Mouse (Mus musculus) E14TG2a.4 (cell line): Measurements from ENCODE around the gene Cdc42se1.

Experiments
- H3K27me3 ChIP-seq: 2 replicates; pipeline ENCODE4 v1.6.1; 2014; ENCODE audit warnings: low read length, control low read depth; ENCODE audit not compliant: insufficient read depth
- H3K36me3 ChIP-seq: 2 replicates; pipeline ENCODE4 v1.6.1; 2014; ENCODE audit warnings: low read length, control low read depth; ENCODE audit not compliant: insufficient read depth
- H3K4me1 ChIP-seq: replicated peaks from 2 replicates; pipeline ENCODE4 v1.6.1; 2014; ENCODE audit warnings: low read depth, low read length, control low read depth
- H3K4me3 ChIP-seq: replicated peaks from 2 replicates; pipeline ENCODE4 v1.5.1; 2014; ENCODE audit warnings: mild to moderate bottlenecking, low read length
- H3K9me3 ChIP-seq: 2 replicates; pipeline ENCODE4 v1.6.1; 2014; ENCODE audit warnings: low read length, control low read depth
- CTCF ChIP-seq: conservative IDR thresholded peaks from 2 replicates; pipeline ENCODE4 v1.5.1; 2014; ENCODE audit warnings: low read length
- NANOG ChIP-seq: IDR thresholded peaks from 2 replicates; pipeline ENCODE4 v1.6.1; 2014; ENCODE audit warnings: borderline replicate concordance, low read length, mixed read lengths
- POU5F1 ChIP-seq: IDR thresholded peaks from 2 replicates; pipeline ENCODE4 v1.6.1; 2014; ENCODE audit warnings: low read length, borderline replicate concordance

The Cdc42se1 gene

DNA sequence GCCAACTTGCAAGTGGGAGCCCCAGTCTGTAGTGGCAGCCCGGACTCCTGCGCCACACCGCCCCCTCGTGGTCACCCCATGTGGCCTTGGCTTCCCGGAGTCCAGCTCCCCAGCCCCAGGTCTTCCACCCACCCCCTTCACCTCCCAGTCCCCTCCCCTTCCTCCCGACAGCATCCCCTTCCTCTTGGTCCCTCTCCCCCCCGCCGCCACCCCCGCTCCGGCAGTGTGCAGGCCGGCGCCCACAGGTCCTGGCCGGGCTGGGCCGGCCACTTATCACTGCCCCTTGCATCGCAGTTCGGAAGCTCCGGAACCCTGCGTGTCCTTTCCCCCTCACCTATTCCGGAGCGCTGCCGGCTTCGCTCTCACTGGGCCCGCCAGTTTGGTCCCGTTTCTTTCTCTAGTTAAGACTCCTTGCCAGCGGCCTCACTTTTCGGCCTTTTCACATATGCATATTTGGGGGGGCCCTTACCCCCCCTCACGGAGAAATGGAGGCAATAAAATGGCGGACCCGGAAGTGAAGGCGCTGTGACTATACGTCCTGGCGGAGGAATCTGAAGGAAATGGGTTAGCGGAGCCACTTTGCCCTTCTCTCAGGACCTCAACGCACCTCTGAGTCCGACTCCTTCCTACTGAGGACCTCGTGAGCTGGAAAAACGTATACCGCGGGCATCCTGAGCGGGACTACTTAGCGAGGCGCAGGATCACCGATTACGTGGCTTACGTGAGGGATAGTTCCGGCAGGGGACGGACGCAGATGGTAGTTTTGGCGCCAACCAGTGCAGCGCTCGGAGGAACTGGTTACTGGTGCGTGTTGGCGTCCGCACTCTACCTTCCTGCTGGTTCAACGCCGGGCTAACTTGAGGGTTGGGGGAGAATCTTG, 11.0 kb upstream of the Cdc42se1 start, which contains the start of gene Gabpb2:
TSS of gene Gabpb2 (minus strand) at position 662 of the 880 bp plus-strand sequence.
- TF ChIP-seq CTCF (peak; percentile 55), POU5F1 (peak; percentile 86), NANOG (no peak)
- Histone ChIP-seq H3K9me3 (no peaks in the 10 kb centered on the region), H3K27me3 (no peaks in the 10 kb centered on the region), H3K36me3 (peaks cover 66% of the 10 kb centered on the region), H3K4me1 (peaks cover 49% of the 10 kb centered on the region), H3K4me3 (peak within 1 kb of the TSS; percentile 94)

GRCm38 (mm10) chr3:95218466-95219137, 9.9 kb upstream of the Cdc42se1 start:
- Histone ChIP-seq H3K36me3 (peaks cover 71% of the 10 kb centered on the region), H3K4me3 (peak overlapping the region; percentile 94), H3K4me1 (peaks cover 60% of the 10 kb centered on the region), H3K27me3 (no peaks in the 10 kb centered on the region), H3K9me3 (no peaks in the 10 kb centered on the region)
- TF ChIP-seq CTCF (0 out of 2 replicates have a peak, but pooled peaks have one; percentile 14), NANOG (no peak)

DNA sequence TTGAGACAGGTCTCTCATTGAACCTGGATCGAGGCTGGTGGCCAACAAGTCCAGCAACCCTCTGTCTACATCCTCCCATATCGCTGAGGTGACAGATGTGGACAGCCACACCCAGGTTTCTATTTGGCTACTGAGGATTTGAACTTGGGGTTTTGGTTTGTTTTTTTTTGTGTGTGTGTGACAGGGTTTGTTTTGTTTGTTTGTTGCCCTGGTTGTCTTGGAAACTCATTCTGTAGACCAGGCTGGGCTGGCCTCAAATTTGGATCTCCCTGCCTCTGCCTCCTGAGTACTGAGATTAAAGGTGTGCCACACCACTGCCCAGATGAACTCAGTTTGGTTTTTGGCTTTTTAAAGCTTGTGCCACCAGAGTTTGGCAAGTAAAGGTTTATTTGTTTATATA, 5.5 kb upstream of the Cdc42se1 start:
- H3K9me3 ChIP-seq = no peaks in the 10 kb centered on the region
- peaks cover 87% of the 10 kb centered on the region for H3K4me1 ChIP-seq
- H3K36me3 ChIP-seq = peaks cover 64% of the 10 kb centered on the region
- no peaks in the 10 kb centered on the region for H3K27me3 ChIP-seq
- TF ChIP-seq CTCF = no peak
- H3K4me3 ChIP-seq = no peak overlapping the region

DNA sequence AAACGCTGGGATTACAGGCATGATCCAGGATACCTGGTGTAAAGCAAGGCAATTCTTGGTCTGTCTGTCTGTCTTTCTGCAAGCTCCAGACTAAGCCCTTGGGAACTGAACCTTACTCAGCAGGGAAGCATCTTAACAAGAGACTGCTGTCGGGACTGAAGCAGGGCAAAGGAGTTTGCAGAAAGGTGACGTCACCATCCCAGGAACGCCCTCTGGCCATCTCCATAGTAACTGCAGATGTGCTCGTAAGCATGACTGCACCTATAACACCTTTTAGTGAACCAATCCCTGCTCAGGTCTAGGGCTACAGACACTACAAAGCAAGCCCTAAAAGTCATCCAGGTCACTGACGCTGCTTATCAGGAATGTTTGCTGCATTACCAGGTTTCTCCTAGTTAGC, 4.2 kb upstream of the Cdc42se1 start:
- TF ChIP-seq CTCF = no peak
- TF ChIP-seq POU5F1 = no peak
- TF ChIP-seq NANOG = no peak
- Histone ChIP-seq H3K36me3 (peaks cover 60% of the 10 kb centered on the region), H3K4me3 (no peak overlapping the region), H3K27me3 (no peaks in the 10 kb centered on the region), H3K4me1 (peaks cover 79% of the 10 kb centered on the region), H3K9me3 (no peaks in the 10 kb centered on the region)

GRCm38 (mm10) chr3:95227214-95227613, 1.3 kb upstream of the Cdc42se1 start:
- Histone ChIP-seq H3K27me3 (no peaks in the 10 kb centered on the region), H3K36me3 (peaks cover 48% of the 10 kb centered on the region), H3K4me3 (peak overlapping the region; percentile 92), H3K4me1 (peaks cover 81% of the 10 kb centered on the region), H3K9me3 (no peaks in the 10 kb centered on the region)
- no peak for TF ChIP-seq CTCF
- TF ChIP-seq NANOG = no peak
- TF ChIP-seq POU5F1 = no peak

GRCm38 (mm10) chr3:95228894-95229780, 605 bp downstream of the Cdc42se1 start:
- TF ChIP-seq NANOG (no peak), POU5F1 (no peak), CTCF (no peak)

GRCm38 (mm10) chr3:95229781-95230494, 1.4 kb downstream of the Cdc42se1 start:
- H3K36me3 ChIP-seq = peaks cover 52% of the 10 kb centered on the region
- TF ChIP-seq POU5F1 (no peak), NANOG (no peak)
- H3K9me3 ChIP-seq = no peaks in the 10 kb centered on the region
- peaks cover 81% of the 10 kb centered on the region for H3K4me1 ChIP-seq
- no peaks in the 10 kb centered on the region for H3K27me3 ChIP-seq
- H3K4me3 ChIP-seq = peak overlapping the region; percentile 92

More at GRCm38 (mm10) chr3:95228894-95229780, 605 bp downstream of the Cdc42se1 start:
- Histone ChIP-seq H3K9me3 (no peaks in the 10 kb centered on the region), H3K4me1 (peaks cover 81% of the 10 kb centered on the region), H3K27me3 (no peaks in the 10 kb centered on the region), H3K36me3 (peaks cover 50% of the 10 kb centered on the region), H3K4me3 (peak overlapping the region; percentile 92)
